Mouse (Mus musculus) lung, postnatal 36 days (tissue): ENCODE results near the gene Pde4d.
A peak's percentile ranks its signal among the peaks of the same experiment; 100 is the strongest.

Source experiments
- DNase-seq: peaks from one replicate; pipeline ENCODE4 v3.0.0; 2022; ENCODE audit warnings: mixed read lengths

Pde4d gene

GRCm38 (mm10) chr13:109806193-109806966 is 1356.6 kb downstream of the Pde4d start:
- no peak for DNase-seq

DNA sequence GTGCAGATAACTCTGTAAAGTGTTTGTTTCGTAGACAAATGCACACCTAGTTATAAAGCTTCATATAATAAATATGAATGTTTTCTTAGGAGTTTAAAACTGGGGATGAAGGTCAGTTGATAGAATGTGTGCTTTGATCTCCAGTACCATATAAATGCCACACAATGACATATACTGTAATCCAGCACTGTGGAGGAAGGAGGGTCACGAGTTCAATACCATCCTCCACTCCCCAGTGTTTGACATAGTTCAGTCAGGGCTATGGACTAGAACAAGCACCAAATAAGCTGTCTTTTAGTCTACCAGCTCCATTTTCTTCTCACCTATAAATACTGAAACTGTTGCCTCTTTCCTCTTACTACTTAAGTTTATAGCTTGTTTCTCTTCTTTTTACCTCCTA is 1357.3 kb downstream of the Pde4d start:
- DNase-seq = no peak

GRCm38 (mm10) chr13:109807446-109807845 is 1357.7 kb downstream of the Pde4d start:
- no peak for DNase-seq

- DNase-seq = no peak
These were observed 1358.3 kb downstream of the Pde4d start for GRCm38 (mm10) chr13:109808039-109808438.

- DNase-seq = no peak
These were observed 1359.2 kb downstream of the Pde4d start for GRCm38 (mm10) chr13:109808946-109809345.

- DNase-seq = no peak
These were observed 1359.9 kb downstream of the Pde4d start for GRCm38 (mm10) chr13:109809646-109810045.

GRCm38 (mm10) chr13:109813924-109814323 is 1364.2 kb downstream of the Pde4d start:
- DNase-seq = no peak

DNA sequence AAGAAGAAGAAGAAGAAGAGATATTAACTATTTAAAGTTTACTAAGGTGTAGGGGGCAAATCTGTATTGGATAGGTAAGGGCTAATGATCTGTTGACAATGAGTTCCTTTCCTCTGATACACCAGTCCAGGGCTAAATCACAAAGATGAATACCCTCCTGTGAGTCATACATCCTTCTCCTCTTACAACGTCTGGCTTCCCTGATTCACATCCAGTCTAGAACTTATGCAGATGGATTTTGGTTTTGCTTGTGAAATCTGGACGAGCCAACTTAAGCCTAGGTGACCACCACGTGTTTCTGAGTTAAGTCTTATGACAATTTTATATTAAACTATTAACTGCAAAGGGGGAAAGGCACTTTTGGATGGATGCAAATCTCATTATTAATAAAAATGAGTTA is 1369.3 kb downstream of the Pde4d start:
- DNase-seq = no peak

GRCm38 (mm10) chr13:109820141-109820540 is 1370.4 kb downstream of the Pde4d start:
- no peak for DNase-seq

DNA sequence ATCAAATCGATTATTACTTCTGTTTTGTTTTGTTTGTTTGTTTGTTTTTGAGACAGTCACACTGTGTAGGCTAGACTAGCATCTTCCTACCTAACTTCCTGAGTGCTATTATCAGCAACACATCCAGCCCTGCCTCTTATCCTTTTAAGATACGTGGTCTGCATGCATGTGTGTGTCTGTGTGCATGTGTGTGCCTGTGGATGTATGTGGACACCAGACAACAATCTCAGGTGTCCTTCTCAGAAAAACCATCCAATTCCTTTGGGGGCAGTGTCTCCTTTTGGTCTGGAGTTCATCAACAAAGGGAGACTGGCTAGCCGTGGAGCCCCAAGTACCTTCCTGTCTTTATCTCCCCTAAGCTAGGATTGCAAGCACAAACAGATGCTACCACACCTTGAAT is 1371.1 kb downstream of the Pde4d start:
- DNase-seq = no peak

DNA sequence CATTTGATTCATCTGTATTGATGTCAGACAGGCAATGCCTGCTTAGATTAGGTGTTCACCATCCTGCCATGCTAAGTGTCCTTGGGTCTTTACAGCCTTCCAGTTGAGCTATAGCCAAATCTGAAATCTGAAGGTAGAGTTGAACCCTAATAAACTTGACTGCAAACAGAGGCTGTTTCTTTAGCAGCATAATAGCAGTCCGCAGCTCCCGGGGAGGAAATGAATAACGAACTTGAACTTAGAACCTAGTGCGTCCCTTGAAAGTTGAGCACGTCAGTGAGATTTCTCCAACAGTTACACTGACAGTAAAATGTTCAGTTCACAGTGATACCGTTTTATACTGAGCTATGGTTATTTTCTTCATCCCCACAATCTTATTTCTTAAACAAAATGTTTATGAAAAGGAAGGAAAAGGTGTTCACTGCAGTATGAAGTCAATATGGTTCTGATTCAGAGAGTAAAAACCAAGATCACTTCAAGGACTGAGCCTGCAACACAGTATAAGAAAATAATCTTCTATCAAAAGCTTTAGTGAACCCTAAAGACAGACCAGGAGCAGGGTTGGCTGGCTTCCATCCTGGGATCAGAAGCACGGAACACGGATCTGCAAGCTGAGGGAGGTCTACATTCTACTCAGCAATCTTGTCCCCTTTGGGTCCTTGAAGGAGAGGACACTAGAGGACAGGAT is 1372.1 kb downstream of the Pde4d start:
- DNase-seq = peak; percentile 23

DNA sequence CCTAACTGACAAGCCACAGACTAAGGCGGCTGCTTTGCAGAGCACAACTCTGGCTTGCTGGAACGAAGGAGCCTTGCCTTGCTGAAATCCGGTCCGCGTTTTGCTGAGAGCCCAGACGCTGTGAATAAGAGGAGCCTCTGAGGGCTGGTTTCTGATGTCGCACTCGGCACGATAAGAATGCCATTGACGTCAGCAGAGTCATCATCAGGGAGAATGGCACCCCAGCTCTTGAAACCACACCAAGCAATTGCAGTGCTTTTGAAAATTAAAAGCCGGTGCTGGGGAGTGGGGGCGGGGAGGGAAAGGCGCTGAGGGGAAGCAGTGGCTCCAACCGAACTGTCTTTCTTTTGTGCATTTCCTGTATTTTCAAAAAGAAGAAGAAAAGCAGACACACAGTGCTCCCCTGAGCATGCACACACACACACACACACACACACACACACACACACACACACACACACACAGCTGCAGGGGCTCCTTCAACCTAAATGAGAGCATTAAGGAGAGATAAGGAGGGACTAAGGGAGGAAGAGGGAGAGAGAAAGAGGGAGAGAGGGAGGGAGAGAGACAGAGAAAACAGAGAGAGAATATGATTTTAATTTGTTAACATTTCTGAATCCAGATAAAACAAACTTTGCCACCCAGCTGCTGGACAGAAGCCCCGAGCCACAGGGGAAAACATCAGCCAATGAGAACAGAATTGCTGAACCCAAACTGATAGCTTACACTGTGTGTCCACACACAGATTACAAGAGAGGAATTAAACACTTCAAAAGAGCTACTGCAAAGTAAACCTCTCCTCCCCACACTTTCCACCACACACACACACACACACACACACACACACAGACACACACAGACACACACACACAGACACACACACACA is 1372.9 kb downstream of the Pde4d start:
- DNase-seq = peak; percentile 97

DNA sequence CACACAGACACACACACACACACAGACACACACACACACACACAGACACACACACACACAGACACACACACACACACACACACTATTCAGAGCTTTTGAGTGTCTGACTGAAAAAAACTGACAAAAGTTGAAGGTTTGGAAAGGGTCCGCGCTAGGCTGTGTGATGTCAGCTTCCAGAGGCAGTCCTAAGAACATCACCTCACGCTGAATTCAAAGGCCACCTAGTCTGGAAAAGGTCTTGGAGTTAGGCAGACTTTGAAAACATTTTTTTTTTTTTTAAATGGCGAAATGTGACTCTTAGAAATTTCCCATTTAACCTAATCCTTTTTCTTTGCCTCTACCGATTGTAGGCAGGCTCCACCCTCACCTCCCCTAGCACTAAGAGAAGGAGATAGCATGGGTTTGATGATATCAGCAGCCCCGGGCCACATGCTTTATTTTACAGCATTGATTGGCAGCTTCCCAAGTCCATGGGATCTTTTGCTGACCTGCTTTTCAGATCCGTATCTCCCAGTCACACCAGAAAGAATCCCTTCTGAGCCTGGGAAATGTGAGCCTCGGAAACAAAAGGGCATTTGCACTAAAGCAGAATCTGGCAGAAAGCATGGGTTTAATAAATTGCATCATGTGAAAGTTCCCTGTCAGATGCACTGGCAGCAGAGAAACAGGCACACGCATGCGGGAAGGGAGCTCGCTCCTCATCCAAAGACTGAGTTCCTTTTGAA is 1373.7 kb downstream of the Pde4d start:
- peak; percentile 44 for DNase-seq

DNA sequence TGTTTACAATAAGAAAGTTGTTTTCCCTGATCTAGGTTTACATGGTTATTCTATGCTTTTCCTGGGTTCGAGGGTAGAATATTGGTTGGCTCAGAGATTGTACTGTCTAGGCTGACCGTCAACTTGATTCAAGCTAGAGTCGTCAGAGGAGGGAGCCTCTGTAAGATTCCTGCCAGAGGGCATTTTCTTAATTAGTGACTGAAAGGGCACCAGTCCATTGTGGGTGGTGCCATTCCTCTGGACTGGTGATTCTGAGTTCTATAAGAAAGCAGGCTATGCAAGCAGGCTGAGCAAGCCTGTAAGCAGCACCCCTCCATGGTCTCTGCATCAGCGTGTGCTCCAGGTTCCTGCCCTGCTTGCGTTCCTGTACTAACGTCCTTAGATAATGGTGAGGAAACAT is 1376.1 kb downstream of the Pde4d start:
- DNase-seq = no peak

DNA sequence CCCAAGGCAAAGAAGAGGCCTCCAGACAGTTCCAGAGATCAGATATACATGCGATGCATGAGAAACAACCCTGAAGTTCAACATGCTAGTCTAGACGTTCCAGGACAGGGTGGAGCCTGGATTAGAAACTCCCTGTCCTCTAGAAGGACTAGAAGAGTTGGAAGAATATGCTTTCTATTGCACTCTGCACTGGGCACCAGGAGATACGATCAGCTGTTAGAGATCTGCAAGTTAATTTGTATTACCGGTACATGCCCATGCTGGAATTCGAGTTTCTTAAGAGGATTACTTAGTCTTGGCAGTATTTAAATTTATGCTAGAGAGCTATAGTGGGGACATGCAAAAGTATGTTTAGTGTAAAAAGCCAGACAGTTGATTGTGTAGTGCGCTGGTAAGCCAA is 1377.6 kb downstream of the Pde4d start:
- DNase-seq = no peak

DNA sequence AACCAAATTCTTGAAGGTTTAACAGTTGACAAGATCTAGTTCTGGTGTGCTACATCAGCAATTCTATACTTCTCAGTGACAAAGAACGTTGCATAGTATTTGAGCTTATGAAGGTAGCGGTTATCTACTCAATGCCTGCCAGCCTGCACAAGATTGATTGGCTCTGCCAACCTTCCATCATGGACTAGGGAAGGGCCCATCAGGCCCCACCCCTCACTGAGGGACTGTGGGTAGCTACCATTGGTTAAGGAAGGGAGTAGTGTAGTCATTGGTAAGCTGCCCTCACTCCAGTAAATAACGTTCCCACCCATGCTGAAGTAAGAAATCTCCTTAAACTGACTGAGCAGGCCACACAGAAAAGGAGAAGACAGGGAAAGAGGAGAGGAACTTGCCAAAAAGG is 1378.2 kb downstream of the Pde4d start:
- DNase-seq = no peak

- DNase-seq = no peak
These were observed 1379.7 kb downstream of the Pde4d start for GRCm38 (mm10) chr13:109829444-109829843.

DNA sequence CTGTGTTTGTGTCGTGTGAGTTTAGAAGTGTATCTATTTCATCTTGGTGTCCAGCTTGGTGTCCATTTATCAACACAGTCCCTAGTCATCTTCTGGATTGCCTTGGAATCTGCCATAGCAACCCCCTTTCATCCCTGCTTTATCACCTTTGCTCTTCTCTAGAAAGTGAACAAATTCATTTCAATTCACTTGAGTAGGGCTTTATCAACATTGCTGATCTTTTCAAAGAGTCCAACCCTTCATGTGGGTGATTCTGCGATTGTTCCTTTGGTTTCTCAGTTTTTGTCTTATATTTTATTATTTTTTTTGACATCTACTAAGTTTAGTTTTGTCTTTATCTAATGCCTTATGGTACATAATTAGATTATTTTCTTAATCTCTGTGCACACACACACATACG is 1385.2 kb downstream of the Pde4d start:
- no peak for DNase-seq

GRCm38 (mm10) chr13:109837453-109837852 is 1387.7 kb downstream of the Pde4d start:
- peak; percentile 35 for DNase-seq

- no peak for DNase-seq
These were observed 1388.2 kb downstream of the Pde4d start for GRCm38 (mm10) chr13:109837921-109838320.

- no peak for DNase-seq
These were observed 1390.5 kb downstream of the Pde4d start for GRCm38 (mm10) chr13:109840251-109840650.

GRCm38 (mm10) chr13:109841140-109841822 is 1391.5 kb downstream of the Pde4d start:
- DNase-seq = no peak
